Mouse (Mus musculus) A20 (cell line): ENCODE results near the gene Tiam1.

ENCODE experiments used
- DNase-seq: peaks from one replicate; pipeline ENCODE4 v3.0.0-alpha.2; 2011; ENCODE audit warnings: low read depth, low spot score

Tiam1 gene

GRCm38 (mm10) chr16:89801493-89801892 lies 342.1 kb downstream of the Tiam1 start:
- DNase-seq, result no peak

GRCm38 (mm10) chr16:89799772-89800171 lies 343.8 kb downstream of the Tiam1 start:
- DNase-seq, result no peak

GRCm38 (mm10) chr16:89796566-89796965 lies 347.0 kb downstream of the Tiam1 start:
- no peak for DNase-seq

DNA sequence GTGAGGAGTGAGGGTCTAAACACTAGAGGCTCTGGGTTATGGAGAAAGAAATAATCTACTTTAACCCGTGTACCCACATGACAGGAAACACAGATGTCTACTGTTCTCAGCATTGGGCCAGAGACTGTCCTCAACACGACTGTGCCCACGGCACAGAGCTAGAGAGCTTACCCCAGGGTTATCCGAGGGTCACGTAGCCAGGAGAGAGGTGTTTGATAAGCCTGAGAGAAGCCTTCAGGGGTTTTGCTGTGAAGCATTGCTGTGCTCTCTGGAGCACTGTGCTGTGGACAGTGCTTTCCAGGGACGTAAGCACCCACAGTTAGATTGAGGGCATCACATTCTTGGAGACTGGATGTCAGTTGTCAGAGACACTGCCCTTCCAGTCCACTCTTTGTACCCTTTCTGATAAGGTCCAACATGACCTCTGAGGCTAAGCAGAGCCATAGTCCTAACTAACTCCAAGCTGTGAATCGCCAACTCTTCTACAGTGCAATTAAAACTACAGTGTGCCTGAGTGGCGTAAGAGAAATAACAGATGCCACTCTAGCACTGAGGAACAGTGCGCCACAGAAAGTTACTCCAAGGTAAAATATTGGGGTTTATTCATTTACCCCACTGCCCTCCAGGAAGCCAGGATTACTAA lies 353.7 kb downstream of the Tiam1 start:
- no peak for DNase-seq

- DNase-seq, result no peak
Observed at GRCm38 (mm10) chr16:89785795-89786194, 357.8 kb downstream of the Tiam1 start.

DNA sequence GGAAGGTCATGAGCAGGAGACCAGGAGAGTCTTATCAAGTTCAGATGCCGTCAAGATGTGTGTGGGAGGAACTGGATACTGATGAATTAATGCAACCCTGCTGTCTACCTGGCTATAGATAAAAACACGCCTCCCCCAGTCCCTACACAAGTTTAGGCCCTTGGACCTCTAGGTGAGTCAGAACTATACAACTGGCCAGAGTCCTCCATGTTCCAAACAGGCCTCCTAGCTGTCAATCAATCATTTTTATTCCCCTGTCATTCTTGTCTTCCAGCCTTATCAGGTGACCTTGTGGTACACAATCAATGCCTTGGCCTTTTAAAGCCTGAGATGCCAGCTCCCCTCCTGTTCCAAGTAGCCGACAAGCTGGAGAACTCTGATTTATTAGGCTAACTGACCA lies 363.9 kb downstream of the Tiam1 start:
- no peak for DNase-seq

DNA sequence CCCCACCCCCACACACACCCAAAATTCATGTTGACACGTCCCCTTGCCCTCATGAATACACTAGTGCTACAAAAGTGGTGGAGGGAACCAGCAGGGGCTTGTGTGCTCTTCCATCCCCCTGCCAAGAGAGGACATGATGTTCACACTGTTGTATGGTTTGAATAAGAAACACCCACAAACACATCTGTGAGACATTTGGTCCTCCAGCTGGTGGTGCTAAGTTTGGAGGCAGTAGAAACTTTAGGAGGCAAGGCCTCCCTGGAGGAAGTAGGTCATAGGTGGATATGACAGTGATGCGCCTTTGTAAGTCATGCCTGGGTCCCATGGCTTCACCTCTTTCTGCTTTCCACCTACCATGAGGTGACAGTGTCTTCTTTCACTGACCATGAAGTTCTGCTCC lies 366.1 kb downstream of the Tiam1 start:
- DNase-seq, result no peak

- DNase-seq, result no peak
Observed at GRCm38 (mm10) chr16:89774553-89774913, 369.0 kb downstream of the Tiam1 start.

GRCm38 (mm10) chr16:89773657-89774552 lies 369.7 kb downstream of the Tiam1 start:
- no peak for DNase-seq

DNA sequence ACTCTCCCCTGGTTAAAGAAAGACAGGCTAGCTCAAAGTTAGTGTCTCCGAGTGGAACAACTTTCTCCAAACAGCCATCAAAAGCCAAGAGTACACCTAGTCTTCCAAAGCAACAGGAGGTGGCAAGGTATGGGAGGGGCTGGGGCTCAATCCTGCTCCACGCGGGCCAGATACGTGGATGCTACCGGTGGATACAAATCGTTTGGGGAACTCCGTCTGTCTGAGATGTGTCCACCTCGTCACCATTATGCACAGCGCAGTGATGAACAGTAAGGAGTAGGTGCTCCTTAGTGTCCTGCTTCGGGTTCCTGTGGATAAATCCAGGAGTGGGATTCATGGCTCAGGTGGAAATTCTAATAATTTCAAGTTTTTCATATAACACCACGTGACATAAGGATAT lies 377.6 kb downstream of the Tiam1 start:
- DNase-seq, result no peak

GRCm38 (mm10) chr16:89765470-89765869 lies 378.1 kb downstream of the Tiam1 start:
- DNase-seq, result no peak

DNA sequence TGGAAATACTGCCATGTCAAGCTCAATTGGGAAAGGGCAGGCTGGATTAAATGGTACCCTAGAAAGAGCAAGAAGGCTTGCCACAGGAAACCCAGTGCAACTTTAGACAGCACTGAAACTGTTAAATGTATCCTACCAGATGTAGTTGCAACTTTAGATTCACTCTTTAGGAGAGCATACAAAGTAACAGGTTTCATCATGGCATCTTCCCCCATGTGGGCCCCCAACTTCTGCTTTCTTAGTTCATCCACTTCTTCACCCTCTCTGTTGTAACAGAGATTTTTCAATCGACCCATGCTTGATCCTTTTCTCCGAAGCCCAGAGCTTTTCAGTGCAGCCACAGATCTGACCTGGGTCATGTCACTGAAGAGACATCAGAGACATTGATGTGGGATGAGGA lies 379.8 kb downstream of the Tiam1 start:
- DNase-seq, result no peak

GRCm38 (mm10) chr16:89762523-89762922 lies 381.0 kb downstream of the Tiam1 start:
- DNase-seq, result no peak

DNA sequence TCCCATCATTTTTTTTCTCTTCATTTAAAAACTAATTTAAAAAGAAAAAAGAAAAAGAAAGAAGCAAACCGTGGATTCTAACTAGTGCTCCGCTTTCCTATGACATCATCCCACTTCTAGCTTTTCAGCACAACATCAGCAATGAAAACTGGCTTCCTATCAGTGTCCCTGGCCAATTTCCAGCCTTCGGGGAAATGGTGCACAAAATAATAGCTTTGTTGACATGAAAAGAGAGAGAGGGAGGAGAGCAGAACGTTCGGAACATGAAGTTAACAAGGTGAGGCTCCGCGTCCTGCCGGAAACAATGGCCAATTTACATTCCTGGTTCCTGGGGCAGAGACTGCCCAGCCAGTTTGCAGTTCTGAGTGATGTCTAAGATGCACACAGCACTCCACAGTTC lies 381.5 kb downstream of the Tiam1 start:
- DNase-seq, result no peak

- no peak for DNase-seq
Observed at GRCm38 (mm10) chr16:89757384-89757783, 386.2 kb downstream of the Tiam1 start.

DNA sequence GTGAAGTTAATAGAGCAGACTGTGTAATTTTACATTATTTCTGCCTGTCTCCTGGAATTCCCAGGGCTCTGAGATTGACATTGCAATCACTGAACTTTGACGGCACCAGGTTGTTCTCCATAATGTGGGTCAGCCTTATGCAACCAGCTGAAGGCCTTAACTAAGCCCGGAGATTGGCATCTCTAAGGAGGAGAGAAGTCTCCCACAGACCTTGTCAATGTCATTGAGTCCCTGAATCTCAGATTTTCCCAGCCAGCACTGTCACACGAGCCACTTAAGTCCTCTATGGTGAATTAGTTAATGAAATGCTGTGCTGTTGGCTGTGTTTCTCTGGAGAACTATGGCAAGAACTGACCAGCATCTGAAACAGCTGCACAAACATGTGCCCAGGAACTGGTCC lies 388.9 kb downstream of the Tiam1 start:
- DNase-seq, result no peak

DNA sequence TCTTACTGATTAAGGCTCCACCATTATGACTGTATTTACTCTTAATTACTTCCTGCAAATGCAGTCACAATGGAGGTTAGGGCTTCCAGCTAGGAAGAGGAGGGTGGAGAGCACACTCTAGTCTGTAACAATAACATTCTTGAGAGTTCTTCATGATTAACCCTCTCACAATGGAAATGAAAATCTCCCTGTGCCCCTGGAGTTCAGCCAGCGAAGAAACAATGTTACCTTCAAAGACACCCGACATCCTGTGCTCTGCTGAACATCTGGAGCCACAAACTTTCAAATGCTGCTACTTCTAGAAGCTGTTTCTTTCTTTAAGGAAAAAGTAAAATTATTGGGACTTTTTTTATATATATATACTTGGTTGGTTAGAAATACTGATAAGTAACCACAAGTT lies 395.7 kb downstream of the Tiam1 start:
- no peak for DNase-seq

- DNase-seq, result no peak
Observed at GRCm38 (mm10) chr16:89739559-89739958, 404.0 kb downstream of the Tiam1 start.

DNA sequence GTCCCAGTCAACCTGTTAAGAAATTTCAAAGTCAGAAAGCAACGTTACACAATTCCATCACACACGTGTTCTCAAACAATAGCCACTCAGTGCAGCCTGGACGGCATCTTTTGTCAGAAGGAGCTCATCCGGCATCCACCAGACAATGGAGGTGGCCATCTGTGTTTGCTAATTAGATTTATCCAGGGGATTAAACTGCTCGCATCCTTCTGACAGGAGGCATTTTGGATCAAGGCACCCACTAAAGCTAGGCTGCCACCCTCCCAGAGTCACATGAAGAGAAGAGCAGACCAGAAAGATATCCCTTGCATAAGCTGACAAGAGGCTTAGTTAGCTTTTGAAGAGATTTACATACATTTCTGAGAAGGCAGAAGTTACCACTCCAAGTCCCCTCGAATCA lies 404.6 kb downstream of the Tiam1 start:
- no peak for DNase-seq
